Mouse (Mus musculus) left cerebral cortex, adult 8-10 months (tissue): ENCODE results near the gene Ano10. TPM values are rescaled to one million over a fixed set of nuclear protein-coding genes. Genes with fewer than 3 reads are reported as not detected.

Experiments
- DNase-seq, 2 experiments: peaks; one replicate each; pipeline ENCODE4 v3.0.0; 2022; ENCODE audit warnings: low spot score in 2 of 2
- microRNA-seq, 2 experiments: library from miRNA; unstranded; fragments of <30 nt; microRNA quantifications; one replicate each; pipeline ENCODE4 v1.2.0; 2022
- total RNA-seq, 4 experiments: library from RNA; stranded (reverse); gene quantifications; 2 replicates each; pipeline ENCODE4 v1.2.4; 2022

Gene Ano10
- total RNA-seq, 4 experiments from 2014 or later = 28.5 to 29.8 (median 29.6) TPM

GRCm38 (mm10) chr9:122127271-122127785, 166.9 kb downstream of the Ano10 start:
- no peak for DNase-seq

- DNase-seq = no peak
Observed at GRCm38 (mm10) chr9:122126790-122127189, 167.4 kb downstream of the Ano10 start.

Small RNA genes within 50 kb of the gene (microRNA-seq; reads per million reads assigned to microRNA genes)
- gene Mir8106 = 0 to 0.22 reads per million in 2 experiments

Other genes with a start within 250 kb of the Ano10 start
- gene Snrk, start 177.2 kb downstream of the Ano10 start, total RNA-seq = 100 to 1,000 TPM; 105 to 111 (median 109) TPM
- 10 to 100 TPM; 19.4 to 20.9 (median 20.0) TPM for gene Abhd5, start 57.2 kb upstream of the Ano10 start, total RNA-seq